Mouse (Mus musculus): ENCODE data around the gene Hpgd.

GRCm38 (mm10) chr8:56328130-56328542 is 33.8 kb downstream of the Hpgd start:
- TF ChIP-seq CTCF (IDR thresholded peaks at IDR 0.05) = no peak
- no peak for TF ChIP-seq EP300 (IDR thresholded peaks at IDR 0.05)
